Mouse (Mus musculus) heart, adult 18-20 months (tissue): ENCODE data around the gene Anapc7. TPM values are rescaled to one million over a fixed set of nuclear protein-coding genes. Genes with fewer than 3 reads are reported as not detected.

Experiments used
- total RNA-seq, 2 experiments: library from RNA; stranded (reverse); gene quantifications; 2 replicates each; pipeline ENCODE4 v1.2.3; 2021

Gene Anapc7
- total RNA-seq, 2 experiments from 2014 or later: 31.8 to 32.4 TPM

Other genes starting within 250 kb of the Anapc7 start
- 1 to 10 TPM; 1.7 to 6.8 TPM for gene Hvcn1, start 214.9 kb upstream of the Anapc7 start, total RNA-seq
- gene Tctn1, start 157.2 kb upstream of the Anapc7 start, total RNA-seq: 1 to 10 TPM; 2.8 to 4.9 TPM
- gene Pptc7, start 137.3 kb upstream of the Anapc7 start, total RNA-seq: 100 to 1,000 TPM; 112 to 135 TPM
- gene Rad9b, start 67.5 kb upstream of the Anapc7 start, total RNA-seq: 1 to 10 TPM in 1 of 2 experiments, under 1 TPM in 1; 0.52 to 2.1 TPM
- gene Vps29, start 67.3 kb upstream of the Anapc7 start, total RNA-seq: 100 to 1,000 TPM in 1 of 2 experiments, 10 to 100 TPM in 1; 99.3 to 111 TPM
- 10 to 100 TPM; 31.8 to 33.0 TPM for gene Gpn3, start 49.8 kb upstream of the Anapc7 start, total RNA-seq
- 10 to 100 TPM in 1 of 2 experiments, 1 to 10 TPM in 1; 9.7 to 11.9 TPM for gene Fam216a, start 49.3 kb upstream of the Anapc7 start, total RNA-seq
- 10 to 100 TPM; 92.8 to 97.7 TPM for gene Arpc3, start 29.8 kb upstream of the Anapc7 start, total RNA-seq
- gene Atp2a2, start 80.5 kb downstream of the Anapc7 start, total RNA-seq: over 10,000 TPM; 12,284 to 12,648 TPM
- 10 to 100 TPM; 68.8 to 69.9 TPM for gene Ift81, start 192.8 kb downstream of the Anapc7 start, total RNA-seq
- 1 to 10 TPM; 2.9 to 3.1 TPM for gene P2rx7, start 222.2 kb downstream of the Anapc7 start, total RNA-seq